Mouse (Mus musculus): Measurements from ENCODE around the gene Mdm1. TPM values are rescaled to one million over a fixed set of nuclear protein-coding genes. Genes with fewer than 3 reads are reported as not detected.
"Not testable (repeated sequence)": the region's sequence is repeated elsewhere in the genome, so short reads cannot be mapped to it uniquely, and the experiment has no call there.

Mdm1 gene
- polyA plus RNA-seq, 1 experiment from 2014 or later, result 67.1 TPM

DNA sequence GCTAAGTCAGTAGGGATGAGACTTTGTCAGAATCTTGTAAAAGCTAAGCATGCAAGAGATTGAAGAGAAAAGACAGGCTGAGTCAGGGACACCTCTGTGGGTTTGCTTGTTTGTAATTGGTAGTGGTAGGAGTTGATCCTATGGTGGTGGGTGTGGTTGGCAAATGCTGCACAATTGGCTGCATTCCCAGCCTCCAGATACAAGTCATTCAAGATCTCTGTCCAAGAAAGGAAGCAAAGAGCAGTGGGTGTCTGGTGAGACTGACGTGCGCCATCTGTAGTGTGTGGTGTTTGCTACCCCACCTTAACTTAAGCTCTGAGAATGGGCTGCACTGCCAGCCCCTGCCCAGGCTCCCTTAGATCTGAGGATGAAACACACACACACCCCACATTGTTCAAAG is 19.5 kb downstream of the Mdm1 start:
- Histone ChIP-seq H3K27ac (ENCODE audit: low read depth, low read length) (no peak overlapping the region), H3K9ac (ENCODE audit: low read length) (no peak overlapping the region), H3K4me2 (ENCODE audit: low read depth, low read length, severe bottlenecking) (no peak overlapping the region), H3K9me3 (ENCODE audit: control insufficient read depth, low read length) (no peaks in the 10 kb centered on the region; the same call in 1 of the 2 replicates), H3K36me3 (ENCODE audit: control insufficient read depth, insufficient read depth, low read length) (peaks cover 24% of the 10 kb centered on the region), H3K4me1 (replicated peaks; ENCODE audit: control insufficient read depth, insufficient read depth, low read length) (no peaks in the 10 kb centered on the region), H3K27me3 (ENCODE audit: control insufficient read depth, insufficient read depth, low read length) (no peaks in the 10 kb centered on the region), H3K4me3 (ENCODE audit: low read depth, low read length) (no peak overlapping the region)
- WGBS, result 100% methylated on average over 2 of the region's 2 CpGs
- no peak for DNase-seq (ENCODE audit: low spot score)
- no peak for ATAC-seq (replicated peaks; ENCODE audit: low FRiP score)

DNA sequence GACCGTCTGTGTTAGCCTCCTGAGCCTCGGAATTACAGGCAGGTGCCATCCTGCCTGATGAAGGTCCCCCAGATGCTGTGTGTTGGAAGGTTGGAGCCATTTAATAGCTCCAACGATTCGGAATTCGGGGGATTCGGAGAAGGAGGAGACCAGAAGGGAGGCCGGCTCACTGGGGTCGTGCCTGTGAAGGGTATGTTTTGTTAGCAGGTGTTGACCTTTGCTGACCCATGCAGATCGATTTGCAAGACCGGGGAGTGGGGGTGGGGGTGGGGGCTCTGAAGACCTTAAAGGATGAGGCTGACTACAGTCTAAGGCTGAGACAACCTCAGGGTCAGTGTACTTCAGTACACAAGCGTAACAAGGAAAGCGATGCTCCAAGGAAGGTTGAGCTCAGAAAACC is 27.6 kb downstream of the Mdm1 start:
- Histone ChIP-seq H3K9ac (ENCODE audit: low read length) (no peak overlapping the region), H3K4me1 (replicated peaks; ENCODE audit: control insufficient read depth, insufficient read depth, low read length) (no peaks in the 10 kb centered on the region), H3K27ac (ENCODE audit: low read depth, low read length) (no peak overlapping the region), H3K4me2 (ENCODE audit: low read depth, low read length, severe bottlenecking) (no peak overlapping the region), H3K4me3 (ENCODE audit: low read depth, low read length) (no peak overlapping the region), H3K27me3 (ENCODE audit: control insufficient read depth, insufficient read depth, low read length) (no peaks in the 10 kb centered on the region), H3K9me3 (ENCODE audit: control insufficient read depth, low read length) (no peaks in the 10 kb centered on the region), H3K36me3 (ENCODE audit: control insufficient read depth, insufficient read depth, low read length) (no peaks in the 10 kb centered on the region; the same call in 1 of the 2 replicates)
- ATAC-seq (replicated peaks; ENCODE audit: low FRiP score), result no peak
- no peak for DNase-seq (ENCODE audit: low spot score)
- WGBS, result 76% methylated on average over 12 of the region's 12 CpGs

GRCm38 (mm10) chr10:118172416-118172815 is 30.8 kb downstream of the Mdm1 start:
- no peak overlapping the region for H3K4me3 ChIP-seq (ENCODE audit: low read depth, low read length)
- ATAC-seq (replicated peaks; ENCODE audit: low FRiP score) (no peak), DNase-seq (ENCODE audit: low spot score) (no peak)
- H3K9me3 ChIP-seq (ENCODE audit: control insufficient read depth, low read length), result no peaks in the 10 kb centered on the region
- H3K4me1 ChIP-seq (replicated peaks; ENCODE audit: control insufficient read depth, insufficient read depth, low read length), result no peaks in the 10 kb centered on the region
- no peaks in the 10 kb centered on the region; the same call in 1 of the 2 replicates for H3K36me3 ChIP-seq (ENCODE audit: control insufficient read depth, insufficient read depth, low read length)
- WGBS, result 87% methylated on average over 8 of the region's 8 CpGs
- H3K27ac ChIP-seq (ENCODE audit: low read depth, low read length), result no peak overlapping the region
- no peaks in the 10 kb centered on the region for H3K27me3 ChIP-seq (ENCODE audit: control insufficient read depth, insufficient read depth, low read length)
- no peak overlapping the region for H3K9ac ChIP-seq (ENCODE audit: low read length)
- no peak overlapping the region for H3K4me2 ChIP-seq (ENCODE audit: low read depth, low read length, severe bottlenecking)

DNA sequence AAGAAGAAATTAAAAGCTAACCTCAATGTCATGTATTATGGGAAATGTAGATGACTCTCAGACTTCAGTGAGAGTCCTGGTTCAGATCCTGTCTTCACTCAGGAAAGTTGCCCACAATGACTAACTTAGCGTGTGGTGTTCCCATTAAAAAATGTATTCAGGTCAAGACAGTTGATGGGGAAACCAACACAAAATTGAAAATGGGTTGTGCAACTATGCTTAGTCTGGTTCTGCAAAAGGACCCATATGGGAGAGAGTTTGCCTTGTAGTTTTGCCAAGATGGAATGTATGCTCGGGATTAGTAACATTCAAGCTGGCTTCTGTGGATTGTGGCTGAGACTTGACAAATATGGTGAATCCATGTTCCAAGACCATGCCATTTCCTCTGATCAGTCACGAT is 31.3 kb downstream of the Mdm1 start:
- Histone ChIP-seq H3K27ac (ENCODE audit: low read depth, low read length) (no peak overlapping the region), H3K27me3 (ENCODE audit: control insufficient read depth, insufficient read depth, low read length) (no peaks in the 10 kb centered on the region), H3K9ac (ENCODE audit: low read length) (no peak overlapping the region), H3K4me3 (ENCODE audit: low read depth, low read length) (no peak overlapping the region), H3K9me3 (ENCODE audit: control insufficient read depth, low read length) (no peaks in the 10 kb centered on the region), H3K36me3 (ENCODE audit: control insufficient read depth, insufficient read depth, low read length) (no peaks in the 10 kb centered on the region; the same call in 1 of the 2 replicates), H3K4me1 (replicated peaks; ENCODE audit: control insufficient read depth, insufficient read depth, low read length) (no peaks in the 10 kb centered on the region), H3K4me2 (ENCODE audit: low read depth, low read length, severe bottlenecking) (no peak overlapping the region)
- 93% methylated on average over 3 of the region's 3 CpGs for WGBS
- no peak for ATAC-seq (replicated peaks; ENCODE audit: low FRiP score)
- no peak for DNase-seq (ENCODE audit: low spot score)

DNA sequence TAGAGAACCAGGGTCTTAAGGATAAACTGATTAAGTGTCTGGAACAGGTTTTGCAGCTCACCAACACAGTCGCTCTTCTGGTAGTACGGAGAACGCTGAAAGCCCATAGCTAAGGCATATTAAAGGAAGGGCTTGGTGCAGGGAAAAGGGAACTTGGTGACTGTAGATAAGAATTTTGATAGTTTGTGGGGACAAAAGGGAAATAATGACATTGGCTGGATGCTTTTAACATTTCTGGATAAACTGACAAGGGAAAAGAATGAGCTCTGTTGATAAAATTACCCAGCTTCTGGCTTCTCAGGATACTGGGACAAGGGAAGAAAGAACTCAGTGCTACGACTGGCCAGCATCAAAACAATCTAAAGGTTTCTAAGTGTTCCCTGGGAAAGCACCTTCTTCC is 33.9 kb downstream of the Mdm1 start:
- not testable (repeated sequence) for H3K27ac ChIP-seq (ENCODE audit: low read depth, low read length); H3K4me1 ChIP-seq (replicated peaks; ENCODE audit: control insufficient read depth, insufficient read depth, low read length); H3K27me3 ChIP-seq (ENCODE audit: control insufficient read depth, insufficient read depth, low read length); H3K4me2 ChIP-seq (ENCODE audit: low read depth, low read length, severe bottlenecking); H3K9me3 ChIP-seq (ENCODE audit: control insufficient read depth, low read length); H3K4me3 ChIP-seq (ENCODE audit: low read depth, low read length); DNase-seq (ENCODE audit: low spot score); H3K36me3 ChIP-seq (ENCODE audit: control insufficient read depth, insufficient read depth, low read length); H3K9ac ChIP-seq (ENCODE audit: low read length); ATAC-seq (replicated peaks; ENCODE audit: low FRiP score)
- 86% methylated on average over 4 of the region's 4 CpGs for WGBS

DNA sequence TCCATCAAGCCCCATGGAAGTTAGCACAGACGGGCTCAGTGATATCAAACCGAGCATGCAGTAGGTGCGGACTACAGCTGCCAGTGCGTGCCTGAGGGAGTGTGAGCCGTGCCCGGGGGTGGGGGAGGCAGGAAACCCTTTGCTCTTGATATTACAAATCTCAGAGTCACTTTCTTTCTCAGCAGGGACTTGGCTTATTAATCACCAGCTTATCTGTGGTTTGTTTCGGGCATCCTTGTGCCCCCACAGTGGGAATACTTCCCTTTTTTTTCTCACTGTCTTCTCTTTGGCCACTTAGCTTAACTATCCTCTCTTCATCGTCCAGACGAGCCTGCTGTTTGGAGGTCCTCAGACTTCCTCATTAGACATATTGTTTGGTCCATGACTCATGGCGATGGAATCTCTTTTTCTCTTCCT is 37.1 kb downstream of the Mdm1 start:
- no peak overlapping the region for H3K9ac ChIP-seq (ENCODE audit: low read length)
- no peak for ATAC-seq (replicated peaks; ENCODE audit: low FRiP score)
- no peak for DNase-seq (ENCODE audit: low spot score)
- H3K4me1 ChIP-seq (replicated peaks; ENCODE audit: control insufficient read depth, insufficient read depth, low read length), result no peaks in the 10 kb centered on the region
- no peak overlapping the region for H3K27ac ChIP-seq (ENCODE audit: low read depth, low read length)
- no peak overlapping the region for H3K4me2 ChIP-seq (ENCODE audit: low read depth, low read length, severe bottlenecking)
- no peaks in the 10 kb centered on the region for H3K36me3 ChIP-seq (ENCODE audit: control insufficient read depth, insufficient read depth, low read length)
- no peaks in the 10 kb centered on the region for H3K9me3 ChIP-seq (ENCODE audit: control insufficient read depth, low read length)
- H3K27me3 ChIP-seq (ENCODE audit: control insufficient read depth, insufficient read depth, low read length), result no peaks in the 10 kb centered on the region
- H3K4me3 ChIP-seq (ENCODE audit: low read depth, low read length), result no peak overlapping the region
- WGBS, result 86% methylated on average over 10 of the region's 10 CpGs

DNA sequence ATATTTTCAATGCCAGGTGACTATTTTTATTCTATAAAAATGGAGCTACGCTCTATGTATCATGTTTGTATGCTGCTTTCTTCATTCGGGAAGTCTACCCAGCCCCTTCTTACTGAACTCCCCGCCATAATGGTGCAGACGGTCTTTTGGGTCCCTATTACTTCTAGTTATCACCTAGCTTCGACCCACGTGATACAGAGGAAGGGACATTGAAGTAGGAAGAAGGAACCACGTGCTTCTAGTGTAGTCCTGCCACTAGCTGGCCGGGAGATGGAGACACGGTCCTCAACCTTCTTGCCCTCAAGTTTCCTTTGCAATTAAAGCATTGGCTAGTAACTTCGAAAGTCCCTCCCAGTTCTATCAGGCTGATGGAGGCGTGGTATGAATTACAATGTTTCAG is 37.7 kb downstream of the Mdm1 start:
- Histone ChIP-seq H3K4me3 (ENCODE audit: low read depth, low read length) (no peak overlapping the region), H3K9me3 (ENCODE audit: control insufficient read depth, low read length) (no peaks in the 10 kb centered on the region), H3K27ac (ENCODE audit: low read depth, low read length) (no peak overlapping the region), H3K4me1 (replicated peaks; ENCODE audit: control insufficient read depth, insufficient read depth, low read length) (no peaks in the 10 kb centered on the region), H3K4me2 (ENCODE audit: low read depth, low read length, severe bottlenecking) (no peak overlapping the region), H3K36me3 (ENCODE audit: control insufficient read depth, insufficient read depth, low read length) (no peaks in the 10 kb centered on the region), H3K9ac (ENCODE audit: low read length) (no peak overlapping the region), H3K27me3 (ENCODE audit: control insufficient read depth, insufficient read depth, low read length) (no peaks in the 10 kb centered on the region)
- WGBS, result 88% methylated on average over 11 of the region's 11 CpGs
- ATAC-seq (replicated peaks; ENCODE audit: low FRiP score), result no peak
- no peak for DNase-seq (ENCODE audit: low spot score)

GRCm38 (mm10) chr10:118195150-118195549 is 53.5 kb downstream of the Mdm1 start:
- DNase-seq (ENCODE audit: low spot score); H3K4me1 ChIP-seq (replicated peaks; ENCODE audit: control insufficient read depth, insufficient read depth, low read length); H3K36me3 ChIP-seq (ENCODE audit: control insufficient read depth, insufficient read depth, low read length); H3K27ac ChIP-seq (ENCODE audit: low read depth, low read length); H3K9ac ChIP-seq (ENCODE audit: low read length); H3K4me2 ChIP-seq (ENCODE audit: low read depth, low read length, severe bottlenecking); H3K27me3 ChIP-seq (ENCODE audit: control insufficient read depth, insufficient read depth, low read length); H3K4me3 ChIP-seq (ENCODE audit: low read depth, low read length); H3K9me3 ChIP-seq (ENCODE audit: control insufficient read depth, low read length): not testable (repeated sequence)
- 30% methylated on average over 3 of the region's 3 CpGs for WGBS
- 0 out of 2 replicates have a peak, but pooled peaks have one; percentile 46 for ATAC-seq (replicated peaks; ENCODE audit: low FRiP score)

GRCm38 (mm10) chr10:118204642-118205041 is 63.0 kb downstream of the Mdm1 start, which contains the start of gene Il22:
TSS of gene Il22 (plus strand) at chr10:118204942.
- ATAC-seq (replicated peaks; ENCODE audit: low FRiP score) (no peak), DNase-seq (ENCODE audit: low spot score) (no peak)
- Histone ChIP-seq H3K4me2 (ENCODE audit: low read depth, low read length, severe bottlenecking) (no peak within 1 kb of the TSS), H3K4me3 (ENCODE audit: low read depth, low read length) (no peak within 1 kb of the TSS), H3K36me3 (ENCODE audit: control insufficient read depth, insufficient read depth, low read length) (no peaks in the 10 kb centered on the region), H3K27ac (ENCODE audit: low read depth, low read length) (no peak within 1 kb of the TSS), H3K9ac (ENCODE audit: low read length) (no peak within 1 kb of the TSS), H3K9me3 (ENCODE audit: control insufficient read depth, low read length) (no peaks in the 10 kb centered on the region), H3K27me3 (ENCODE audit: control insufficient read depth, insufficient read depth, low read length) (no peaks in the 10 kb centered on the region), H3K4me1 (replicated peaks; ENCODE audit: control insufficient read depth, insufficient read depth, low read length) (no peaks in the 10 kb centered on the region)
- WGBS, result 92% methylated on average over 4 of the region's 4 CpGs
